ENCODE assay signal across 25 mouse cellular contexts in the genomic region with DNA sequence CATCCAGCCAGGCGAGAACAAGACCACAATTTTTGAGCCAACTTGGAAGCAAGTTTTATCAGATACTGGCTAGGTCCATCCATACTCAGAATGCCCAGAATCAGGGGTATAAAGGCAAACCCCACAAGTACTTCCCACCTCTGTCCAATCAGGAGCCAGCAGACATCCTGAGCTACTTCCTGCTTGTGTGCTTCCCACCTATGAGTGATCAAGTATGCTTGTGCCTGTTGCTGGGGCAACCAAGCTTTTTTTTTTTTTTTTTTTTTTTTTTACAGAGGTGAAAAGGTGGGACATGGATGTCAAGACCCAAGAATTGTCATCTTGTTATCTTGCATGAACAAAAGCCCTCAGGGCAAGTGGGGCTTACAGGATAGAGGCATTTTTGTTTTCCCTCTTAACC.
DNase-seq lines count a peak whose midpoint lies in the region; ATAC-seq lines count a peak whose summit lies in the region.
"Had no signal": no experiment of that assay in that cellular context is flagged by ENCODE, and none has a peak within 500 bp of the region (broad histone marks: within the 10 kb centered on the region; RNA-seq: fewer than 3 reads in every experiment).

No protein-coding gene starts in this region.

- H3K4me3 ChIP-seq in embryonic facial prominence, embryonic 11.5 days (ENCODE audit: low read depth, low read length) = no peak overlapping the region
- no peak overlapping the region for H3K4me3 ChIP-seq in embryonic facial prominence, embryonic 10.5 days
- no peak overlapping the region for H3K4me3 ChIP-seq in forebrain, embryonic 11.5 days (ENCODE audit: low read depth, low read length)
- H3K4me3 ChIP-seq: forebrain, embryonic 10.5 days; gastrocnemius, adult 2 months; heart, adult 2 months; heart, embryonic 10.5 days; heart, embryonic 13.5 days had no signal

- no peak for ATAC-seq in embryonic facial prominence, embryonic 11.5 days (replicated peaks; ENCODE audit: insufficient number of reproducible peaks, low FRiP score, low TSS enrichment, low read depth)
- ATAC-seq in common myeloid progenitor, adult 5-6 weeks (replicated peaks; ENCODE audit: low read depth, poor library complexity, severe bottlenecking) = peak; percentile 31; the same call in 1 of the 2 replicates
- ATAC-seq in forebrain, embryonic 11.5 days (replicated peaks; ENCODE audit: low FRiP score) = no peak
- ATAC-seq: forebrain, embryonic 14.5 days; forebrain, postnatal 0 days; hindbrain, postnatal 0 days; inflammation-experienced regulatory T-cells, adult 6 months had no signal

- no peak overlapping the region for H3K4me2 ChIP-seq in embryonic facial prominence, embryonic 11.5 days (ENCODE audit: low read depth, low read length)
- H3K4me2 ChIP-seq in forebrain, embryonic 11.5 days (ENCODE audit: low read depth, low read length, severe bottlenecking) = no peak overlapping the region
- H3K4me2 ChIP-seq: heart, embryonic 13.5 days; hindbrain, embryonic 14.5 days had no signal

- H3K36me3 ChIP-seq in embryonic facial prominence, embryonic 11.5 days (replicated peaks; ENCODE audit: control insufficient read depth, insufficient read depth, low read depth, low read length) = no peaks in the 10 kb centered on the region
- H3K36me3 ChIP-seq in embryonic facial prominence, embryonic 10.5 days (replicated peaks) = no peaks in the 10 kb centered on the region
- no peaks in the 10 kb centered on the region for H3K36me3 ChIP-seq in forebrain, embryonic 11.5 days (ENCODE audit: control insufficient read depth, insufficient read depth, low read length)
- H3K36me3 ChIP-seq: forebrain, embryonic 10.5 days; heart, embryonic 10.5 days; heart, embryonic 13.5 days had no signal

- no peak overlapping the region for H3K27ac ChIP-seq in embryonic facial prominence, embryonic 11.5 days (replicated peaks; ENCODE audit: low read depth, low read length)
- no peak overlapping the region for H3K27ac ChIP-seq in embryonic facial prominence, embryonic 10.5 days (replicated peaks)
- H3K27ac ChIP-seq in forebrain, embryonic 11.5 days (ENCODE audit: low read depth, low read length) = no peak overlapping the region
- H3K27ac ChIP-seq: forebrain, embryonic 10.5 days; gastrocnemius, adult 2 months; heart, adult 2 months; heart, embryonic 10.5 days; heart, embryonic 13.5 days; hindbrain, embryonic 14.5 days; hindbrain, postnatal 0 days had no signal

- 83% methylated on average over 1 of the region's 1 CpGs for WGBS in embryonic facial prominence, embryonic 11.5 days
- 91% methylated on average over 1 of the region's 1 CpGs for WGBS in embryonic facial prominence, embryonic 10.5 days
- 93% methylated on average over 1 of the region's 1 CpGs for WGBS in forebrain, embryonic 11.5 days

- no peaks in the 10 kb centered on the region for H3K4me1 ChIP-seq in embryonic facial prominence, embryonic 11.5 days (ENCODE audit: control insufficient read depth, insufficient read depth, low read length)
- peaks cover 6% of the 10 kb centered on the region; the same call in 1 of the 2 replicates for H3K4me1 ChIP-seq in embryonic facial prominence, embryonic 10.5 days
- no peaks in the 10 kb centered on the region for H3K4me1 ChIP-seq in forebrain, embryonic 11.5 days (replicated peaks; ENCODE audit: control insufficient read depth, insufficient read depth, low read length)
- H3K4me1 ChIP-seq: forebrain, embryonic 10.5 days had no signal

- H3K9me3 ChIP-seq in embryonic facial prominence, embryonic 11.5 days (replicated peaks; ENCODE audit: control insufficient read depth, low read length) = no peaks in the 10 kb centered on the region
- H3K9me3 ChIP-seq in embryonic facial prominence, embryonic 10.5 days = no peaks in the 10 kb centered on the region
- no peaks in the 10 kb centered on the region for H3K9me3 ChIP-seq in forebrain, embryonic 11.5 days (ENCODE audit: control insufficient read depth, low read length)
- H3K9me3 ChIP-seq: forebrain, embryonic 10.5 days; heart, embryonic 10.5 days; heart, embryonic 13.5 days had no signal

- peak; percentile 2 for DNase-seq in embryonic facial prominence, embryonic 11.5 days (ENCODE audit: low spot score)
- no peak for DNase-seq in embryonic facial prominence, embryonic 10.5 days (ENCODE audit: low spot score)
- DNase-seq in thymus, postnatal 0 days (ENCODE audit: low spot score) = peak; percentile 18
- DNase-seq in thymus, postnatal 25 days = no peak
- no peak for DNase-seq in testis, postnatal 10 days (ENCODE audit: low spot score)
- DNase-seq in forebrain, embryonic 11.5 days (ENCODE audit: low spot score) = no peak
- DNase-seq: adrenal gland, postnatal 10 days; adrenal gland, postnatal 36 days; cerebellum, adult 18-20 months; cerebellum, adult 9-10 months; cerebellum, postnatal 14 days; forebrain, postnatal 0 days; gastrocnemius, adult 2 months; gastrocnemius, postnatal 14 days; heart, adult 2 months; heart, postnatal 14 days; heart, postnatal 4 days had no signal

- no peaks in the 10 kb centered on the region for H3K27me3 ChIP-seq in embryonic facial prominence, embryonic 11.5 days (ENCODE audit: control insufficient read depth, insufficient read depth, low read length)
- H3K27me3 ChIP-seq in embryonic facial prominence, embryonic 10.5 days (replicated peaks; ENCODE audit: low read depth, poor library complexity, severe bottlenecking) = no peaks in the 10 kb centered on the region
- H3K27me3 ChIP-seq in forebrain, embryonic 11.5 days (ENCODE audit: control insufficient read depth, insufficient read depth, low read length) = no peaks in the 10 kb centered on the region
- H3K27me3 ChIP-seq: heart, embryonic 13.5 days had no signal

- no peak overlapping the region for H3K9ac ChIP-seq in embryonic facial prominence, embryonic 11.5 days (replicated peaks; ENCODE audit: low read length)
- no peak overlapping the region for H3K9ac ChIP-seq in forebrain, embryonic 11.5 days (ENCODE audit: low read length)
- H3K9ac ChIP-seq: forebrain, postnatal 0 days; heart, embryonic 13.5 days; hindbrain, embryonic 14.5 days had no signal

Comparison
In these comparisons a context has a peak if more than half of its experiments do, and no peak if none do; other contexts are left out.
1. DNase-seq: peak in embryonic facial prominence, embryonic 11.5 days (single experiment) and thymus, postnatal 0 days (single experiment); none in embryonic facial prominence, embryonic 10.5 days (single experiment), thymus, postnatal 25 days (single experiment), testis, postnatal 10 days (single experiment) and forebrain, embryonic 11.5 days (single experiment).